Mouse (Mus musculus): ENCODE measurements at regions not wholly inside any gene's neighbourhood (a gene's known extent, or its start where the extent isn't known, plus 50 kb on each side); places are given as distances from the start of the nearest gene placed in this dataset.
"Not testable (repeated sequence)": the region's sequence is repeated elsewhere in the genome, so short reads cannot be mapped to it uniquely, and the experiment has no call there.

GRCm38 (mm10) chr9:52941637-52941983, 262.0 kb upstream of the AI593442 start:
- Histone ChIP-seq H3K4me2 (no peak overlapping the region; the same call in 1 of the 2 replicates), H3K9me3 (no peaks in the 10 kb centered on the region), H3K4me3 (no peak overlapping the region), H3K36me3 (no peaks in the 10 kb centered on the region), H3K27ac (replicated peaks) (no peak overlapping the region), H3K27me3 (replicated peaks) (no peaks in the 10 kb centered on the region), H3K9ac (no peak overlapping the region), H3K4me1 (peaks cover 23% of the 10 kb centered on the region)
- 49% methylated on average over 3 of the region's 3 CpGs for WGBS
- no peak for ATAC-seq (ENCODE audit: extremely low read depth, insufficient number of reproducible peaks, low FRiP score, low TSS enrichment)

GRCm38 (mm10) chr9:52940964-52941636, 261.5 kb upstream of the AI593442 start:
- Histone ChIP-seq H3K36me3 (no peaks in the 10 kb centered on the region), H3K27ac (replicated peaks) (no peak overlapping the region), H3K27me3 (replicated peaks) (no peaks in the 10 kb centered on the region), H3K9ac (no peak overlapping the region), H3K4me2 (peak overlapping the region; percentile 42), H3K9me3 (no peaks in the 10 kb centered on the region), H3K4me1 (peaks cover 23% of the 10 kb centered on the region), H3K4me3 (no peak overlapping the region)
- no peak for ATAC-seq (ENCODE audit: extremely low read depth, insufficient number of reproducible peaks, low FRiP score, low TSS enrichment)
- WGBS: 33% methylated on average over 11 of the region's 11 CpGs

- no peak for ATAC-seq (ENCODE audit: extremely low read depth, insufficient number of reproducible peaks, low FRiP score, low TSS enrichment)
- Histone ChIP-seq H3K27ac (replicated peaks) (no peak overlapping the region), H3K9me3 (no peaks in the 10 kb centered on the region), H3K4me3 (no peak overlapping the region), H3K4me1 (peaks cover 26% of the 10 kb centered on the region; the same call in 1 of the 2 replicates), H3K27me3 (replicated peaks) (no peaks in the 10 kb centered on the region), H3K4me2 (no peak overlapping the region), H3K9ac (no peak overlapping the region), H3K36me3 (no peaks in the 10 kb centered on the region)
- 30% methylated on average over 6 of the region's 6 CpGs for WGBS
These were observed 255.5 kb upstream of the AI593442 start for GRCm38 (mm10) chr9:52935082-52935481.

GRCm38 (mm10) chr9:52917516-52917915, 237.9 kb upstream of the AI593442 start:
- Histone ChIP-seq H3K9ac (no peak overlapping the region), H3K4me3 (no peak overlapping the region), H3K27me3 (replicated peaks) (no peaks in the 10 kb centered on the region), H3K27ac (replicated peaks) (no peak overlapping the region), H3K36me3 (no peaks in the 10 kb centered on the region), H3K4me2 (no peak overlapping the region), H3K9me3 (no peaks in the 10 kb centered on the region), H3K4me1 (no peaks in the 10 kb centered on the region)
- ATAC-seq (ENCODE audit: extremely low read depth, insufficient number of reproducible peaks, low FRiP score, low TSS enrichment): no peak
- WGBS: 64% methylated on average over 4 of the region's 4 CpGs

GRCm38 (mm10) chr9:52888653-52889052, 209.1 kb upstream of the AI593442 start:
- ATAC-seq (ENCODE audit: extremely low read depth, insufficient number of reproducible peaks, low FRiP score, low TSS enrichment); H3K27ac ChIP-seq (replicated peaks); H3K4me3 ChIP-seq; H3K4me1 ChIP-seq; H3K9me3 ChIP-seq; H3K36me3 ChIP-seq; H3K4me2 ChIP-seq; H3K27me3 ChIP-seq (replicated peaks); H3K9ac ChIP-seq: not testable (repeated sequence)
- no CpG with 5 or more reads among the region's 2 CpGs for WGBS

GRCm38 (mm10) chr9:52887997-52888396, 208.4 kb upstream of the AI593442 start:
- no CpG with 5 or more reads among the region's 3 CpGs for WGBS
- ATAC-seq (ENCODE audit: extremely low read depth, insufficient number of reproducible peaks, low FRiP score, low TSS enrichment): not testable (repeated sequence)

GRCm38 (mm10) chr9:52867236-52867635, 187.7 kb upstream of the AI593442 start:
- no peak for ATAC-seq (ENCODE audit: extremely low read depth, insufficient number of reproducible peaks, low FRiP score, low TSS enrichment)
- H3K27ac ChIP-seq (replicated peaks): no peak overlapping the region
- 68% methylated on average over 1 of the region's 1 CpGs for WGBS
- H3K4me1 ChIP-seq: no peaks in the 10 kb centered on the region
- no peak overlapping the region for H3K9ac ChIP-seq
- no peak overlapping the region for H3K4me2 ChIP-seq
- H3K4me3 ChIP-seq: no peak overlapping the region
- no peaks in the 10 kb centered on the region for H3K9me3 ChIP-seq
- no peaks in the 10 kb centered on the region for H3K36me3 ChIP-seq
- H3K27me3 ChIP-seq (replicated peaks): no peaks in the 10 kb centered on the region

More at GRCm38 (mm10) chr9:52887997-52888396, 208.4 kb upstream of the AI593442 start:
- not testable (repeated sequence) for H3K27ac ChIP-seq (replicated peaks); H3K4me3 ChIP-seq; H3K4me1 ChIP-seq; H3K27me3 ChIP-seq (replicated peaks); H3K9me3 ChIP-seq; H3K36me3 ChIP-seq; H3K9ac ChIP-seq; H3K4me2 ChIP-seq

GRCm38 (mm10) chr9:52860327-52860726, 180.7 kb upstream of the AI593442 start:
- Histone ChIP-seq H3K27ac (replicated peaks) (no peak overlapping the region), H3K4me2 (no peak overlapping the region), H3K36me3 (no peaks in the 10 kb centered on the region), H3K27me3 (replicated peaks) (no peaks in the 10 kb centered on the region), H3K9me3 (no peaks in the 10 kb centered on the region), H3K4me1 (no peaks in the 10 kb centered on the region), H3K9ac (no peak overlapping the region), H3K4me3 (no peak overlapping the region)
- WGBS: 70% methylated on average over 4 of the region's 4 CpGs
- ATAC-seq (ENCODE audit: extremely low read depth, insufficient number of reproducible peaks, low FRiP score, low TSS enrichment): no peak

- Histone ChIP-seq H3K9ac (no peak overlapping the region), H3K27ac (replicated peaks) (no peak overlapping the region), H3K9me3 (no peaks in the 10 kb centered on the region), H3K4me3 (no peak overlapping the region), H3K4me2 (no peak overlapping the region), H3K36me3 (no peaks in the 10 kb centered on the region), H3K4me1 (no peaks in the 10 kb centered on the region), H3K27me3 (replicated peaks) (no peaks in the 10 kb centered on the region)
- 67% methylated on average over 4 of the region's 4 CpGs for WGBS
- ATAC-seq (ENCODE audit: extremely low read depth, insufficient number of reproducible peaks, low FRiP score, low TSS enrichment): no peak
These were observed 178.8 kb upstream of the AI593442 start for GRCm38 (mm10) chr9:52858411-52858810.

GRCm38 (mm10) chr9:52853338-52853737, 173.8 kb upstream of the AI593442 start:
- H3K36me3 ChIP-seq: no peaks in the 10 kb centered on the region
- WGBS: 57% methylated on average over 6 of the region's 6 CpGs
- H3K4me3 ChIP-seq: no peak overlapping the region
- H3K4me2 ChIP-seq: no peak overlapping the region
- no peak for ATAC-seq (ENCODE audit: extremely low read depth, insufficient number of reproducible peaks, low FRiP score, low TSS enrichment)
- H3K9me3 ChIP-seq: no peaks in the 10 kb centered on the region
- no peak overlapping the region for H3K27ac ChIP-seq (replicated peaks)
- H3K4me1 ChIP-seq: no peaks in the 10 kb centered on the region
- no peaks in the 10 kb centered on the region for H3K27me3 ChIP-seq (replicated peaks)
- H3K9ac ChIP-seq: no peak overlapping the region

- Histone ChIP-seq H3K4me2 (no peak overlapping the region), H3K27ac (replicated peaks) (no peak overlapping the region), H3K4me1 (no peaks in the 10 kb centered on the region), H3K9ac (no peak overlapping the region), H3K9me3 (no peaks in the 10 kb centered on the region), H3K36me3 (no peaks in the 10 kb centered on the region), H3K27me3 (replicated peaks) (no peaks in the 10 kb centered on the region), H3K4me3 (no peak overlapping the region)
- 75% methylated on average over 2 of the region's 2 CpGs for WGBS
- ATAC-seq (ENCODE audit: extremely low read depth, insufficient number of reproducible peaks, low FRiP score, low TSS enrichment): no peak
These were observed 171.0 kb upstream of the AI593442 start for GRCm38 (mm10) chr9:52850552-52850951.

- Histone ChIP-seq H3K27ac (replicated peaks) (no peak overlapping the region), H3K27me3 (replicated peaks) (no peaks in the 10 kb centered on the region), H3K9ac (no peak overlapping the region), H3K4me3 (no peak overlapping the region), H3K36me3 (no peaks in the 10 kb centered on the region), H3K4me2 (no peak overlapping the region), H3K9me3 (no peaks in the 10 kb centered on the region), H3K4me1 (no peaks in the 10 kb centered on the region)
- no peak for ATAC-seq (ENCODE audit: extremely low read depth, insufficient number of reproducible peaks, low FRiP score, low TSS enrichment)
- WGBS: 67% methylated on average over 3 of the region's 3 CpGs
These were observed 170.4 kb upstream of the AI593442 start for GRCm38 (mm10) chr9:52849931-52850330.
